Mouse (Mus musculus): ENCODE measurements at regions not wholly inside any gene's neighbourhood (a gene's known extent, or its start where the extent isn't known, plus 50 kb on each side); places are given as distances from the start of the nearest gene placed in this dataset.
A peak's percentile ranks its signal among the peaks of the same experiment; 100 is the strongest.
"Not testable (repeated sequence)": the region's sequence is repeated elsewhere in the genome, so short reads cannot be mapped to it uniquely, and the experiment has no call there.

- no peak for DNase-seq (ENCODE audit: low read depth)
- TF ChIP-seq POLR2A (IDR thresholded peaks at IDR 0.05; ENCODE audit: borderline replicate concordance, extremely low read depth, insufficient read depth, insufficient read length, poor library complexity, severe bottlenecking) (no peak), CTCF (IDR thresholded peaks at IDR 0.05; ENCODE audit: borderline replicate concordance, extremely low read depth, insufficient read depth, insufficient read length) (no peak)
Observed at GRCm38 (mm10) chr8:90056331-90056730, 291.8 kb downstream of the Tox3 start.

DNA sequence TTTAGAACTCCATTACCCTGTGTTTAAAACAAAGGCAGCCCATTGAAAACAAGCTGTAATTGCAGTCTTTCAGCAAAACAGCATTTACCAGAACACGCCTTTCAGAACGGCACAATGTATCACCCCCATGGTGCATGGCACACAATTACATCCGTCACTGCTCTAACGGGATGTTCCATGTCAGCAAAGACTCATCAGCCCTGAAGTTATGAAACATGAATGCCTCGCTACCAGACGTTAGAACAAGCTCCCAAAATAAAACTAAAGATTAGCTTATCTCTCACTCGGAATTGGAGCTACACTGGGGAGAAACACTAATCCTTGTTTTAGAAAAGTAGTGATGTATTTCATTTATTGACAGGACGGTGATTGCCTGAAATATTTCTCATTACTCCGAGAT, 301.4 kb downstream of the Tox3 start:
- TF ChIP-seq POLR2A (IDR thresholded peaks at IDR 0.05; ENCODE audit: borderline replicate concordance, extremely low read depth, insufficient read depth, insufficient read length, poor library complexity, severe bottlenecking) (no peak), CTCF (IDR thresholded peaks at IDR 0.05; ENCODE audit: borderline replicate concordance, extremely low read depth, insufficient read depth, insufficient read length) (no peak)
- peak; percentile 66 for DNase-seq (ENCODE audit: low read depth)

DNA sequence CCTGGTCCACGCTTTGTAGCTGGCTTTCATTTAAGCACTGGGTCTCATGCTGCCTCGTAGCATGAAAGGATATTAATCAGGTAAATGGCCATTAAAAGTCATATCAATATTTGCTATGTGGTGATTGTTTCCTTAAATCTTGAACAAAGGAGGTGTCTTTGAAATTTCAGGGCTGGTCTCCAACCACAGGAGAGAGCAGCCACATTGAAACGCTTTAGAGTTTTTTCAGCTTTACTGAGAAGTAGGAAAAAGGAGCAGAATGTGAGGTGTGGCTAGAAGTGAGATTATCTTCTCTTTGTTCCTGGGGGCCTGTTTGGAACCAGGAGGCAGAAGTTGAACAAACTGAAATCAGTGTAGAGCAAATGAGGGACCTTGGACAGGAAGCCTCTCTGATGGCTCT, 311.7 kb downstream of the Tox3 start:
- TF ChIP-seq POLR2A (IDR thresholded peaks at IDR 0.05; ENCODE audit: borderline replicate concordance, extremely low read depth, insufficient read depth, insufficient read length, poor library complexity, severe bottlenecking), result no peak
- TF ChIP-seq CTCF (IDR thresholded peaks at IDR 0.05; ENCODE audit: borderline replicate concordance, extremely low read depth, insufficient read depth, insufficient read length), result no peak
- no peak for DNase-seq (ENCODE audit: low read depth)

DNA sequence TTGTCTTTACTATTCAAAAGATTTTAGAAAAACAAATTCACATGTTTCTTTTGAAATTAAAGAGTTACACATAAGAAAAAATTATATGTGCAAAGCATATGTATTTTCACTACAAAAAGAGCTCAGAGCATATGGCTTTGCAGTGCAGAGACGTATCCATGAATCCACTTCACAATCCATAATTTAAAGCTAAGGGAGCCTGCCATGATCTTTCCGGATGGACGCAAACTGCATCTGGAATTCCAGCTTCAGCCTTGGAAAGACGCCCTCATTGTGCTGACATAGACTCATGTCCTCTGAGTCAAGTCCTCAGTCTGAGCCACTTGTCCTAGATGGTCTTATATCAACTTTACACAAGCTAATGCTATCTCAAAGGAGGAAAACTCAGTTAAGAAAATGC, 315.6 kb downstream of the Tox3 start:
- no peak for DNase-seq (ENCODE audit: low read depth)

DNA sequence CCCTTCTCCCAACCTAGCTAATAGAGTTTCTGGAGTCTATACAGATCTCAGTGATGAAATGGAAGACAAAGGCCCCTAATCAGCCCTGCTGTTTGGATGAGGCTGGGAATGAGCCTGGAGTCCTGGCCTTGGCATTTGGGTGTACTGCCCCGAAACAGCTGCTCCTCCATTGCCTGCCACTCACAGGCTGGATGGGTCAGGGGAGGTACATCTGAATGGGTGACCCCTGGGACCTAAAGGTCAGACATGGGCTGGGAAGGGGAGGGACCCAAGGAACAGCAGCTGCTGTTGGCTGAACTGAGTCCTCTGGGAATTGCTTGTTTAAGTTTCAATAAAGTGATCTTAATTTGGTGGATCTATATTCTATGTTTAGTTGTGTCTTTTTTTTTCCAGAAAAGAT, 316.9 kb downstream of the Tox3 start:
- TF ChIP-seq CTCF (IDR thresholded peaks at IDR 0.05; ENCODE audit: borderline replicate concordance, extremely low read depth, insufficient read depth, insufficient read length) (no peak), POLR2A (IDR thresholded peaks at IDR 0.05; ENCODE audit: borderline replicate concordance, extremely low read depth, insufficient read depth, insufficient read length, poor library complexity, severe bottlenecking) (no peak)
- DNase-seq (ENCODE audit: low read depth), result no peak

More for the DNA sequence above, 315.6 kb downstream of the Tox3 start:
- TF ChIP-seq POLR2A (IDR thresholded peaks at IDR 0.05; ENCODE audit: borderline replicate concordance, extremely low read depth, insufficient read depth, insufficient read length, poor library complexity, severe bottlenecking), result no peak
- no peak for TF ChIP-seq CTCF (IDR thresholded peaks at IDR 0.05; ENCODE audit: borderline replicate concordance, extremely low read depth, insufficient read depth, insufficient read length)

DNA sequence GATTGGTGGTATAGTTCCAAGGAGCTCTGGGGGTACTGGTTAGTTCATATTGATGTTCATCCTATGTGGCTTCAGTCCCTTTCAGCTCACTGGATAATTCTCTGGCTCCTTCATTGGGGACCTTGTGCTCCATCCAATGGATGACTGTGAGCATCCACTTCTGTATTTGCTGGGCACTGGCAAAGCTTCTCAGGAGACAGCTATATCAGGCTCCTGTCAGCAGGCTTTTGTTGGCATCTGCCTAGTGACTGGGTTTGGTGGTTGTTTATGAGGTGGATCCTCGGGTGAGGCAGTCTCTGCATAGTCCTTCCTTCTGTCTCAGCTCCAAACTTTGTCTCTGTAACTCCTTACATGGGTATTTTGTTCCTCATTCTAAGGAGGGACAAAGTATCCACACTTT, 330.2 kb downstream of the Tox3 start:
- DNase-seq (ENCODE audit: low read depth), result not testable (repeated sequence)

DNA sequence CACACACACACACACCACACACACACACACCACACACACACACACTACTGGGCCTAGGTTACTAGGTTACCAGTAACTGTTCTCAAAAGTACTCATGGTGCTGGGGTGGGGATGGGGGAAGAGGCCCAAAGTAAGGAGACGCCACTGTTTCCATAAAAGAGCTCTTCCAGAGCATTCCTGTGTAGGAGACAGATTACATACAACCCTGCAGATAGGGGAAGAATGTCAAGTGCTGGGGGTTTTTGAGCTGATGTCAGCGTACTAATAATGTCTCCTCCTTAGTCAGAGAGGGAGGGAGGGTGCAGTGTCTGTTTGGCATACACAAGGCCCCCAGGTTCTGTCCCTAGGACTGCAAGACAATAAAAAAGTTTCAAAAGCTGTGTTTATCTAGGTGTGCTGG, 334.4 kb downstream of the Tox3 start:
- TF ChIP-seq POLR2A (IDR thresholded peaks at IDR 0.05; ENCODE audit: borderline replicate concordance, extremely low read depth, insufficient read depth, insufficient read length, poor library complexity, severe bottlenecking) (no peak), CTCF (IDR thresholded peaks at IDR 0.05; ENCODE audit: borderline replicate concordance, extremely low read depth, insufficient read depth, insufficient read length) (no peak)
- DNase-seq (ENCODE audit: low read depth), result no peak

DNA sequence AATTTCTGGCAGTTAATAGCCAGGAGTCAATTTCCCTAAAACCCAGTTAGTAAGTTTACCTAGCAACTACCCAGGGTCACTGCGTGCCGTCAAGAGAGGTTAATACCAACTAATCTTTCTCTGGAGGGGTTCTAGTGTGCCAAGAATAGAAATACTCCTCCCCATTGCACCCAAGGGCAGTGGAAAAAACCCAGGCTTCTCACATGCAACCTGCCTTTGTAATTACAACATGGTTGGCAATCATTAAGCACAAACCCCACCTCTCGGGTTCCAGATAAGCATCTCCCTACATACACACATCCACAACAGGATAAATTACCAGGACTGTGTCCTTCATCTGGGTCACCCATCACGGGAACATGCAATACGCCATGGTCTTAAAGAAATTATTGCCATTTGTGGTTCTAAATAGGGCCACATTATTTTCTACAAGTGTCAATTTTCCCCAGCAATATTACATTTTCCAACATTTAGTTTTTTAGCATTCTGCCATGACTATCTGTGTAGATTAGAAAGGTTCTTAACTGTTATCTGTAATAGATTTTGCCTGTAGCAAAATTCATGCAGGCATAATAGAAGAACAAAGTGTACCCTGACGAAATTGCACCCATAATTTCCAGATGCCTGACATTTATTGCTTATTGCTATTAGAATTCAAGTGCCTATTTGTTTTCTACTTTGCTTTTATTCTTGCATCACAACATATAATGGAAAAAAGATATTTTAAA, 336.3 kb downstream of the Tox3 start:
- TF ChIP-seq CTCF (IDR thresholded peaks at IDR 0.05; ENCODE audit: borderline replicate concordance, extremely low read depth, insufficient read depth, insufficient read length) (no peak), POLR2A (IDR thresholded peaks at IDR 0.05; ENCODE audit: borderline replicate concordance, extremely low read depth, insufficient read depth, insufficient read length, poor library complexity, severe bottlenecking) (no peak)

DNA sequence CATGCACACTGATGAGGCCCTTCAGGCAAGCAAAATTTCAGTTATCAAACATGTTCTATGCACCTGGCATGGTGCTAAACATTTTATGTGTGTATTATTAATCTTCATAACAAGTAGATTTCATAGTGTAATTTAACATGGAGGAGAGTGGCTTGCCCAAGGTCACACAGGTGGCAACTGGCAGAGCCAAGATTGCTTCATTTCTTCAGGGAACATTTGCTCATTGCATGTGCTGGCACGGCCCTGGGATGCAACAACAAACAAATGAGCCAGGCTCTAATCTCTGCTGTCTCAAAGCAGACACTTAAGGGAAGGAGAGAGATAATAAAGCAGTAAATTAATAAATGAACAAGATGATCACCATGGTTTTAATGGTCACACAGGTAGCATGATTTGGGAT, 338.7 kb downstream of the Tox3 start:
- TF ChIP-seq CTCF (IDR thresholded peaks at IDR 0.05; ENCODE audit: borderline replicate concordance, extremely low read depth, insufficient read depth, insufficient read length) (no peak), POLR2A (IDR thresholded peaks at IDR 0.05; ENCODE audit: borderline replicate concordance, extremely low read depth, insufficient read depth, insufficient read length, poor library complexity, severe bottlenecking) (no peak)
- DNase-seq (ENCODE audit: low read depth), result no peak

More for the DNA sequence above, 336.3 kb downstream of the Tox3 start:
- no peak for DNase-seq (ENCODE audit: low read depth)

GRCm38 (mm10) chr8:90000899-90001640, 347.1 kb downstream of the Tox3 start:
- TF ChIP-seq POLR2A (IDR thresholded peaks at IDR 0.05; ENCODE audit: borderline replicate concordance, extremely low read depth, insufficient read depth, insufficient read length, poor library complexity, severe bottlenecking) (no peak), CTCF (IDR thresholded peaks at IDR 0.05; ENCODE audit: borderline replicate concordance, extremely low read depth, insufficient read depth, insufficient read length) (peak; percentile 98)
- DNase-seq (ENCODE audit: low read depth), result peak; percentile 97

- peak; percentile 44 for DNase-seq (ENCODE audit: low read depth)
- TF ChIP-seq POLR2A (IDR thresholded peaks at IDR 0.05; ENCODE audit: borderline replicate concordance, extremely low read depth, insufficient read depth, insufficient read length, poor library complexity, severe bottlenecking), result no peak
Observed at GRCm38 (mm10) chr8:89993743-89994142, 354.4 kb downstream of the Tox3 start.

DNA sequence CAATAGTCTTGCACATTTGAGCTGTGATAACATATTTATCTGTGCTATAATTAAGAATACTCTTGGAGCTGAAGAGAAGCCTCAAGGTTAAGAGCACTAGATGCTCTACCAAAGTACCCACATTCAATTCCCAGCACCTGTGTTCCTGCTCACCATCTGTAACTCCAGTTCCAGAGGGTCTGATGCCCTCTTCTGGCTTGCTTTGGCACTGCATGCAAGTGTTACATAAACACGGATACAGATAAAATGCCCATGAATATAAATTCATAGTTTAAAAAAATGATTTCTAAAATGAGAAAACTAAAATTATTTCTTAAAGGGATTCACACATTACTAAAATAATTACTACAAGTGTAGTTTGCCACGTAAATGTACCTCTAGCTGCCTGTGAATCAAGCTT, 364.3 kb downstream of the Tox3 start:
- no peak for TF ChIP-seq POLR2A (IDR thresholded peaks at IDR 0.05; ENCODE audit: borderline replicate concordance, extremely low read depth, insufficient read depth, insufficient read length, poor library complexity, severe bottlenecking)
- TF ChIP-seq CTCF (IDR thresholded peaks at IDR 0.05; ENCODE audit: borderline replicate concordance, extremely low read depth, insufficient read depth, insufficient read length), result 0 out of 2 replicates have a peak, but pooled peaks have one; percentile 5
- DNase-seq (ENCODE audit: low read depth), result no peak
